Mouse (Mus musculus) C3H10T1/2 (cell line): ENCODE data around the gene Amd2. TPM values are rescaled to one million over a fixed set of nuclear protein-coding genes. Genes with fewer than 3 reads are reported as not detected.

ENCODE experiments used
- polyA plus RNA-seq, 2 experiments: library from polyadenylated mRNA; unstranded; fragments of >200 nt; fragmentation: generic; extraction: Trizol; gene quantifications; one replicate each; pipeline ENCODE4 v1.2.1; 2012; ENCODE audit warnings: missing spikeins in 2 of 2

The Amd2 gene
- 1 to 10 TPM; 1.2 to 2.2 TPM for polyA plus RNA-seq

GRCm38 (mm10) chr10:35711792-35712191, at the start of gene Amd2:
Gene Amd2 (minus strand): TSS chr10:35711892.

